In genomic region chr7:4144046-4144445, GRCm38 (mm10) we compare ENCODE assay signal across 27 mouse cellular contexts. TPM values are rescaled to one million over a fixed set of nuclear protein-coding genes. Genes with fewer than 3 reads are reported as not detected.
DNase-seq lines count a peak whose midpoint lies in the region; TF ChIP-seq lines count a peak whose summit lies in the region.
"Had no signal": no experiment of that assay in that cellular context is flagged by ENCODE, and none has a peak within 500 bp of the region (broad histone marks: within the 10 kb centered on the region; RNA-seq: fewer than 3 reads in every experiment).

No protein-coding gene starts in this region.

- peaks cover 15% of the 10 kb centered on the region for H3K4me1 ChIP-seq in testis, adult 2 months (ENCODE audit: control insufficient read depth, insufficient read depth, low read length)

- peak overlapping the region; percentile 33 for H3K4me3 ChIP-seq in testis, adult 2 months (ENCODE audit: control insufficient read depth, low read depth, low read length)
- H3K4me3 ChIP-seq: heart, embryonic 13.5 days; limb, embryonic 12.5 days; liver, embryonic 12.5 days; lung, embryonic 15.5 days; midbrain, embryonic 15.5 days; neural tube, embryonic 13.5 days had no signal

- no peak for TF ChIP-seq CTCF in testis, adult 2 months (IDR thresholded peaks at IDR 0.05; ENCODE audit: control insufficient read depth, insufficient read depth, insufficient replicate concordance, low read depth, low read length)

- TF ChIP-seq POLR2A in testis, adult 2 months (IDR thresholded peaks at IDR 0.05; ENCODE audit: control insufficient read depth, low read depth, low read length), result no peak

- H3K27ac ChIP-seq in testis, adult 2 months (ENCODE audit: control insufficient read depth, insufficient read depth, low read depth, low read length), result 0 out of 2 replicates have a peak overlapping the region, but pooled peaks have one; percentile 10
- H3K27ac ChIP-seq: heart, embryonic 13.5 days; hindbrain, embryonic 14.5 days; limb, embryonic 12.5 days; liver, embryonic 12.5 days; lung, embryonic 15.5 days; midbrain, embryonic 15.5 days; neural tube, embryonic 13.5 days had no signal

- H3K27me3 ChIP-seq in testis, adult 2 months (ENCODE audit: control insufficient read depth, insufficient read depth, low read length), result no peaks in the 10 kb centered on the region
- H3K27me3 ChIP-seq: CH12.LX; heart, embryonic 13.5 days; limb, embryonic 12.5 days; liver, embryonic 12.5 days; lung, embryonic 15.5 days; midbrain, embryonic 15.5 days; neural tube, embryonic 13.5 days; Patski had no signal

- peak; percentile 2 for DNase-seq in cerebellum, postnatal 10 days
- no peak for DNase-seq in cerebellum, postnatal 25 days
- DNase-seq in layer of hippocampus, adult 11-12 months (ENCODE audit: low spot score), result peak; percentile 9
- DNase-seq in layer of hippocampus, adult 9-11 months, result no peak
- no peak for DNase-seq in testis, postnatal 14 days (ENCODE audit: low spot score)
- no peak for DNase-seq in thymus, postnatal 36 days
- DNase-seq: adrenal gland, postnatal 36 days; B cell, adult 2 months; embryo, embryonic 11 days; gastrocnemius, postnatal 14 days; heart, adult 18-20 months; kidney, adult 8-10 months; kidney, postnatal 10 days; lung, postnatal 36 days; thymus, adult 2 months had no signal

- H3K36me3 ChIP-seq in testis, adult 2 months (ENCODE audit: control insufficient read depth, insufficient read depth, low read length), result no peaks in the 10 kb centered on the region; the same call in none of the 2 replicates

RNA-seq across cellular contexts. Expression of gene Leng9, which starts 6.1 kb away (rescaled TPM):
- 5.1 and 5.7 TPM in 2 replicates for polyA plus RNA-seq in testis, adult 2 months (2012; rRNA removed)

RNA-seq across cellular contexts. Expression of gene Leng8, which starts 7.2 kb away (rescaled TPM):
- polyA plus RNA-seq in testis, adult 2 months (2012; rRNA removed), result 469 and 559 TPM in 2 replicates

RNA-seq across cellular contexts. Expression of gene Cdc42ep5, which starts 20.6 kb away (rescaled TPM):
- polyA plus RNA-seq in testis, adult 2 months (2012; rRNA removed), result 17.9 and 19.2 TPM in 2 replicates
- polyA plus RNA-seq: inflammation-experienced regulatory T-cells, adult 6 months had no signal

RNA-seq across cellular contexts. Expression of gene Ttyh1, which starts 24.8 kb away (rescaled TPM):
- polyA plus RNA-seq in testis, adult 2 months (2012; rRNA removed), result 59.3 and 70.0 TPM in 2 replicates
- polyA plus RNA-seq: G1E had no signal

Comparison
In these comparisons a context has a peak if more than half of its experiments do, and no peak if none do; other contexts are left out.
1. DNase-seq: peak in cerebellum, postnatal 10 days (2 of 2) and layer of hippocampus, adult 11-12 months (single experiment); none in cerebellum, postnatal 25 days (0 of 2), layer of hippocampus, adult 9-11 months (single experiment), testis, postnatal 14 days (single experiment) and thymus, postnatal 36 days (0 of 2).